Mouse (Mus musculus): ENCODE measurements around the gene Arhgap21. TPM values are rescaled to one million over a fixed set of nuclear protein-coding genes. Genes with fewer than 3 reads are reported as not detected.

Gene Arhgap21
- polyA plus RNA-seq, 1 experiment from 2014 or later, result 6.5 TPM

DNA sequence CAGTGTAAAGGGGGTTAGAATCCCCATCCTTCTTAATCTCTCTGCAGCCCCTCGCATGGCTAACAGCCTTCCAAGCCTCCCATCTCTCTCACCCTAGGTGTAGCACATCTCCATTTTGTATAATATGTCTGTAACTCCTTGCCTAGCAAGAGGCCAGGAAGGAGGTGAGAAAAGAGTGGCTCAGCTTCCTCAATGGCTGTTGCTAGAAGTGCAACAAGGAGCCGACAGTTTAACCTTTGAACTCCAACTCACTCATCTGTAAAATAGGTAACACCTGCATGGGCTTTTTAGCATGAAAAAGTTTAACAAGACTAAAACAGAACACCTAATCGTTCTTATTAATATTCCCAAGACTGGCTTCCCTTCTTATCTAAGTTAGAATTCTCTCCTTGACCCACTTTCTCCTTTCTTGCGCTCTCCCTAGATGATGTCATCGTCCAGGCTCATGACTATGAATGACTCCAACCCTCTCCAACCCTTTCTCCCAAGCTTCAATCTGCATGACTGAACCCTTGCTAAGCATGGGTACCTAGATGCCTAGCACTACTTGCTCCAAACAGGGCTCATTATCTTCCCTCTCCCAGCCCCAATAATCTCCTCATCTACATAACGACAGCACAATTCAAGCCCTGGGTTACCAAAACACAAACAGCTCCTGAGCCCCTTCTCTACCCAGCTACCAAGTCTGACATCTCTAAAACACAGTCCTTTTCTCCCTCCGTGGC, 24.8 kb downstream of the Arhgap21 start:
- no peaks in the 10 kb centered on the region for H3K9me3 ChIP-seq (ENCODE audit: control insufficient read depth)
- no peaks in the 10 kb centered on the region for H3K27me3 ChIP-seq (replicated peaks; ENCODE audit: control insufficient read depth, insufficient read depth, low read length)
- no peak for TF ChIP-seq CTCF (IDR thresholded peaks at IDR 0.05; ENCODE audit: low read depth)
- H3K9ac ChIP-seq (ENCODE audit: low read depth, low read length), result no peak overlapping the region
- no peaks in the 10 kb centered on the region for H3K36me3 ChIP-seq (ENCODE audit: control insufficient read depth, insufficient read depth)
- WGBS, result 29% methylated on average over 7 of the region's 7 CpGs
- ATAC-seq, result peak; percentile 64
- peaks cover 9% of the 10 kb centered on the region for H3K4me1 ChIP-seq (replicated peaks; ENCODE audit: control insufficient read depth, insufficient read depth, low read length)
- H3K27ac ChIP-seq (ENCODE audit: low read depth, low read length), result 0 out of 2 replicates have a peak overlapping the region, but pooled peaks have one; percentile 30
- H3K4me3 ChIP-seq (ENCODE audit: low read depth, low read length), result no peak overlapping the region
- no peak overlapping the region for H3K4me2 ChIP-seq (replicated peaks; ENCODE audit: low read depth)

DNA sequence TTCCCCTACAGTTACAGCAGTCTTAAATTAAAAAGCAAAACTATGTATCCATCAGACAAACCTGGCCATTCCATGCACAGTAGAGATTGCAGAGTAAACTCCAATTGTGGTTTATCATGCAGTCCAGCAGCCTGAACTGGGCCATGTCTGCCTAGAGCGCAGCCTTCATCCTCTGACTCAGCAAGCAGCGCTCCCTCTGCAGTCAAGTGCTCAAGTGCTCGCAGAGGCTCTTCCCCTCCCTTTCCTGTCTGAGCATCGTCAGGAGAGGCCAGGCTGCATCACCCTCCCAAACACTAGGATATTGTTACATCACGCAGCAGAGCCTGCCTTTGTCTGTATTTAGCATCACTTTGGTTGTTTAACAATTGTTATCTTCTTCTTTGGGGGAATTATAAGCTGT, 25.5 kb downstream of the Arhgap21 start:
- H3K4me3 ChIP-seq (ENCODE audit: low read depth, low read length), result no peak overlapping the region
- H3K4me2 ChIP-seq (replicated peaks; ENCODE audit: low read depth), result no peak overlapping the region
- ATAC-seq, result peak; percentile 55; the same call in 1 of the 2 replicates
- H3K27me3 ChIP-seq (replicated peaks; ENCODE audit: control insufficient read depth, insufficient read depth, low read length), result no peaks in the 10 kb centered on the region
- H3K9me3 ChIP-seq (ENCODE audit: control insufficient read depth), result no peaks in the 10 kb centered on the region
- peak; percentile 40 for TF ChIP-seq CTCF (IDR thresholded peaks at IDR 0.05; ENCODE audit: low read depth)
- no peaks in the 10 kb centered on the region for H3K36me3 ChIP-seq (ENCODE audit: control insufficient read depth, insufficient read depth)
- no peak overlapping the region for H3K9ac ChIP-seq (ENCODE audit: low read depth, low read length)
- H3K4me1 ChIP-seq (replicated peaks; ENCODE audit: control insufficient read depth, insufficient read depth, low read length), result peaks cover 10% of the 10 kb centered on the region
- H3K27ac ChIP-seq (ENCODE audit: low read depth, low read length), result 0 out of 2 replicates have a peak overlapping the region, but pooled peaks have one; percentile 30
- WGBS, result 17% methylated on average over 5 of the region's 5 CpGs

DNA sequence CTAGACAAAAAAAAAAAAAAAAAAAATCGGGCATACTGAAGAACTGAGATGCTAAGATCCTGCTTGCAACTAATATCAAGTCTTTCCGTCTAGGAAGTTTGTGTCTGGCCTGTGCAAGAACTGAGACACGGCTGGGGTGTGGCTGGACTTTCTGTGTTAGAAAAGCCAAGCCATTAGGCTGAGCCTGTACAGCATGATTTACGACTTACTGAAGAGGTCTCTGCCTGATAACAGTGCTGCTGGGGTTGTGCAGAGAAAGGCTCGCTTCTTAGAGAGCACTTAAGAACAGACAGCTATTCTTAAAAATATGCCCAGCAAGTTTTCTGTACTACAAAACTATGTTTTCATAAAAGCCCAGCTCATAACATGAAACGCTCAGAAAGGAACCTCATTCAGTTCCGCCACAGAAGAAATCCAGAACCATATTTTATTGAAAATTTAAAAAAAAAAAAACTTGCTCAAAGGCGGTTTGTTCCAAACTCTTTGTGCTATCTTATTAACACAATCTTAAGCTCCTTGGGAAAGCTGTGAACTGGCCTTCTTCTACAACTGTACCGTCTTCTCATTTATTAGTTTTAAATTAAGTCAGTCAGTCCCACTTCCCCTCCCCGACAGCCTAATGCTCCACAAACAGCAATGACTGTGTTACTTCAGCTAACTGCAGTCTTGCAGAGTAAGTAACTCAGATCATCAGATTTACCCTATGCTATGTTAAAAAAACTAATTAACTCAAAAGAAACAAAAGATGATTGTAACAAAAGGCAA, 26.1 kb downstream of the Arhgap21 start:
- H3K4me2 ChIP-seq (replicated peaks; ENCODE audit: low read depth), result no peak overlapping the region
- H3K27ac ChIP-seq (ENCODE audit: low read depth, low read length), result no peak overlapping the region
- TF ChIP-seq CTCF (IDR thresholded peaks at IDR 0.05; ENCODE audit: low read depth), result no peak
- WGBS, result 27% methylated on average over 10 of the region's 10 CpGs
- H3K4me3 ChIP-seq (ENCODE audit: low read depth, low read length), result no peak overlapping the region
- H3K27me3 ChIP-seq (replicated peaks; ENCODE audit: control insufficient read depth, insufficient read depth, low read length), result no peaks in the 10 kb centered on the region
- ATAC-seq, result no peak
- H3K9me3 ChIP-seq (ENCODE audit: control insufficient read depth), result no peaks in the 10 kb centered on the region
- peaks cover 16% of the 10 kb centered on the region for H3K4me1 ChIP-seq (replicated peaks; ENCODE audit: control insufficient read depth, insufficient read depth, low read length)
- no peak overlapping the region for H3K9ac ChIP-seq (ENCODE audit: low read depth, low read length)
- no peaks in the 10 kb centered on the region for H3K36me3 ChIP-seq (ENCODE audit: control insufficient read depth, insufficient read depth)

DNA sequence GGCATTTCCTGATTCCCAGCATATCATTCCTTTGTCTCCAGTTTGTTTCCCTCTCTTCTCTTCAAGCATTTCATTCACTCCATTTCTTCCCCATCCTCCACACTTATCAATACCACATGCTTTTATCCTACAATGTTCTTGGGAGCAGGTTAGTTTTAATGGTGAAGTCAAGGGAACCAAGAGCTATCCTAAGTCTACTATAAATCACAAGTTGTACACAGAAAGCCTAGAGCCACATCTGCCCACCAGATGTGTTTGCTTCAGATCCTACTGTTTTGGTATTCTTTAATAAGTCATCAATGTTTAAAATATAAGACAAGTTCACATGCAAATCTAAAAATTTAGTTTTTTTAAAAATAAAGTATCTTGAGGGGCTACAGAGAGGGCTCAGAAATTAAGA, 27.6 kb downstream of the Arhgap21 start:
- no peak overlapping the region for H3K4me3 ChIP-seq (ENCODE audit: low read depth, low read length)
- no peaks in the 10 kb centered on the region for H3K36me3 ChIP-seq (ENCODE audit: control insufficient read depth, insufficient read depth)
- no peaks in the 10 kb centered on the region for H3K27me3 ChIP-seq (replicated peaks; ENCODE audit: control insufficient read depth, insufficient read depth, low read length)
- no peak overlapping the region for H3K4me2 ChIP-seq (replicated peaks; ENCODE audit: low read depth)
- no peak overlapping the region for H3K9ac ChIP-seq (ENCODE audit: low read depth, low read length)
- no peak for TF ChIP-seq CTCF (IDR thresholded peaks at IDR 0.05; ENCODE audit: low read depth)
- no peaks in the 10 kb centered on the region for H3K9me3 ChIP-seq (ENCODE audit: control insufficient read depth)
- peaks cover 12% of the 10 kb centered on the region for H3K4me1 ChIP-seq (replicated peaks; ENCODE audit: control insufficient read depth, insufficient read depth, low read length)
- H3K27ac ChIP-seq (ENCODE audit: low read depth, low read length), result no peak overlapping the region
- ATAC-seq, result no peak

DNA sequence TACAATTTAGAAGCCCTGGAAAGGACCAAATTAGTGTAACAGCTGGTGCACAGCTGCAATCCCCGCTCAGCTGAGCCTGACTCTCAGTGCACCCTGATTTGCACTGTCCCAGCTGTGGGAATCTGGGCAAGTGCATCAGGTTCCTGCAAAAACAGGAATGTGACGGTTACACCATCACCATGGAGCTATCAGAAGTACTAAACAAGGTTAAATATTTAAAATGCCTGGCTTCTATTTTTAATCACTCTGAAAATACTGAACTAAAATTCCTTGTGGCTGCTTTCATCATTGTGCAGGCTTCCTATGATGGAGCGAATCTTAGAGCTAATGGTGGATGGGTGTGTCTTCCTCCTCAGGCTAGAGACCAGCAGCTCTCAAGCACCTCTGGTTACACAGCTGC, 29.3 kb downstream of the Arhgap21 start:
- no peak for TF ChIP-seq CTCF (IDR thresholded peaks at IDR 0.05; ENCODE audit: low read depth)
- 49% methylated on average over 3 of the region's 3 CpGs for WGBS
- no peak for ATAC-seq

DNA sequence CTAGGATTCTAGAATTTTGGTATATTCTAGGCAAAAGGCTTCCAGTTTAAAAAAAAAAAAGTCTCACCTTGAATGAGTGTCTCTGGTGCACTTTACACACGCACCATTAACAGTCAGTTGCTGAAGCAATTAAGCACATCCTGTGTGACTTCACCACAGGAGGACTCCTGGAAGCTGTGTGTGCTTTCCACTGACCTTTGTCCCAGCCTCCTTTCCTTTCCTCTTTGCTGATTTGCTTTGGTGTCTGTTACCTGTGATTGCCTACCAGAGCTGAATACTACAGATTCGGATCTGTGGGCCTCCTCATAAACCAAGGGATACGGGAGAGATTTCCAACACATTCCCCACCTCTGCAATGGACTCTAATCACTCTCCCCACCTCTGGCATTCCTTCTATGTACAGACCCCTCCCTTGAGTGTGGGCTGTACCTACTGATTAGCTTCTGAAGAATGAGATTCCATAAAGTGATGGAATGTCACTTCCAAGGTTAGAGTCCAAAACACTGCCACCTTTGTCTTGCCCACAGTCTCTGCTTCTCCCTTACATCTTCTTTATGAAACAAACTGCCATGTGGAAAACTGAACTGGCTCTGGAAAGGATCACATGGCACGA, 32.0 kb downstream of the Arhgap21 start:
- no peak overlapping the region for H3K9ac ChIP-seq (ENCODE audit: low read depth, low read length)
- H3K4me2 ChIP-seq (replicated peaks; ENCODE audit: low read depth), result peak overlapping the region; percentile 24; the same call in 1 of the 2 replicates
- ATAC-seq, result peak; percentile 94
- WGBS, result 36% methylated on average over 4 of the region's 4 CpGs
- TF ChIP-seq CTCF (IDR thresholded peaks at IDR 0.05; ENCODE audit: low read depth), result 0 out of 2 replicates have a peak, but pooled peaks have one; percentile 16
- H3K9me3 ChIP-seq (ENCODE audit: control insufficient read depth), result no peaks in the 10 kb centered on the region
- H3K27ac ChIP-seq (ENCODE audit: low read depth, low read length), result peak overlapping the region; percentile 77
- H3K4me3 ChIP-seq (ENCODE audit: low read depth, low read length), result no peak overlapping the region
- H3K4me1 ChIP-seq (replicated peaks; ENCODE audit: control insufficient read depth, insufficient read depth, low read length), result peaks cover 10% of the 10 kb centered on the region
- no peaks in the 10 kb centered on the region for H3K36me3 ChIP-seq (ENCODE audit: control insufficient read depth, insufficient read depth)
- H3K27me3 ChIP-seq (replicated peaks; ENCODE audit: control insufficient read depth, insufficient read depth, low read length), result no peaks in the 10 kb centered on the region

More for the DNA sequence above, 29.3 kb downstream of the Arhgap21 start:
- no peak overlapping the region for H3K9ac ChIP-seq (ENCODE audit: low read depth, low read length)
- H3K4me1 ChIP-seq (replicated peaks; ENCODE audit: control insufficient read depth, insufficient read depth, low read length), result peaks cover 12% of the 10 kb centered on the region
- no peaks in the 10 kb centered on the region for H3K9me3 ChIP-seq (ENCODE audit: control insufficient read depth)
- no peaks in the 10 kb centered on the region for H3K27me3 ChIP-seq (replicated peaks; ENCODE audit: control insufficient read depth, insufficient read depth, low read length)
- no peak overlapping the region for H3K4me3 ChIP-seq (ENCODE audit: low read depth, low read length)
- no peak overlapping the region for H3K27ac ChIP-seq (ENCODE audit: low read depth, low read length)
- no peak overlapping the region for H3K4me2 ChIP-seq (replicated peaks; ENCODE audit: low read depth)
- no peaks in the 10 kb centered on the region for H3K36me3 ChIP-seq (ENCODE audit: control insufficient read depth, insufficient read depth)
